Mouse (Mus musculus) CH12.LX (cell line): ENCODE measurements around the gene Hpse. TPM values are rescaled to one million over a fixed set of nuclear protein-coding genes. Genes with fewer than 3 reads are reported as not detected.

Experiments used
- DNase-seq: peaks from one replicate; pipeline ENCODE4 v3.0.0-alpha.2; 2013; ENCODE audit errors: extremely low read depth
- H3K27ac ChIP-seq: 2 replicates; pipeline ENCODE4 v1.5.1; 2012; ENCODE audit warnings: low read depth, mild to moderate bottlenecking, control low read depth, moderate library complexity; ENCODE audit not compliant: insufficient read depth
- H3K27me3 ChIP-seq: replicated peaks from 2 replicates; pipeline ENCODE3; 2012; ENCODE audit warnings: inconsistent platforms
- H3K36me3 ChIP-seq, 2 experiments: replicated peaks in 1 of 2; 2 replicates each; pipeline versions ENCODE3 to v1.6.1; 2012; ENCODE audit warnings: inconsistent platforms in 1 of 2, low read length in 1 of 2, mild to moderate bottlenecking in 1 of 2, mixed read lengths in 1 of 2, moderate library complexity in 1 of 2; ENCODE audit not compliant: control insufficient read depth in 1 of 2, insufficient read depth in 1 of 2
- H3K4me1 ChIP-seq, 2 experiments: 2 replicates each; pipeline ENCODE4 v1.6.1; 2012; ENCODE audit warnings: inconsistent platforms in 1 of 2, moderate library complexity in 1 of 2; ENCODE audit not compliant: insufficient read depth in 2 of 2, control insufficient read depth in 1 of 2
- H3K4me2 ChIP-seq: 2 replicates; pipeline ENCODE4 v1.6.1; 2012; ENCODE audit warnings: low read depth, mild to moderate bottlenecking, control low read depth; ENCODE audit not compliant: poor library complexity, insufficient read depth, severe bottlenecking
- H3K4me3 ChIP-seq, 3 experiments: fragments of 150-350 bp in 1 of 3; sonication (generic) in 1 of 3; replicated peaks in 1 of 3; 2 replicates each; pipeline versions ENCODE3 to v1.5.1; 2011 to 2012; ENCODE audit warnings: low read depth in 2 of 3, low read length in 2 of 3, mild to moderate bottlenecking in 2 of 3, moderate library complexity in 2 of 3, control low read depth in 1 of 3, improper control_type of control experiment in 1 of 3, inconsistent platforms in 1 of 3, mixed read lengths in 1 of 3; ENCODE audit not compliant: poor library complexity in 1 of 3
- H3K79me2 ChIP-seq: replicated peaks from 2 replicates; pipeline ENCODE4 v1.6.1; 2012; ENCODE audit warnings: mild to moderate bottlenecking, moderate library complexity; ENCODE audit not compliant: control insufficient read depth, poor library complexity, insufficient read depth, severe bottlenecking; ENCODE audit errors: extremely low read depth
- H3K9ac ChIP-seq: 2 replicates; pipeline ENCODE4 v1.6.1; 2012; ENCODE audit warnings: low read depth, mild to moderate bottlenecking, control low read depth, moderate library complexity; ENCODE audit not compliant: insufficient read depth
- H3K9me3 ChIP-seq: replicated peaks from 2 replicates; pipeline ENCODE3; 2012; ENCODE audit warnings: low read length, inconsistent platforms, mixed read lengths
- CHD1 ChIP-seq: IDR thresholded peaks from 2 replicates; pipeline ENCODE4 v1.6.1; 2012; ENCODE audit warnings: low read depth, low read length, improper control_type of control experiment, inconsistent platforms
- CHD2 ChIP-seq: IDR thresholded peaks from 2 replicates; pipeline ENCODE4 v1.6.1; 2011; ENCODE audit warnings: low read length, improper control_type of control experiment
- CTCF ChIP-seq, 2 experiments: IDR thresholded peaks in 1 of 2; conservative IDR thresholded peaks in 1 of 2; 2 replicates each; pipeline ENCODE4 v1.5.1; 2011 to 2012; ENCODE audit warnings: low read depth in 2 of 2, low read length in 2 of 2, improper control_type of control experiment in 1 of 2, inconsistent platforms in 1 of 2, mild to moderate bottlenecking in 1 of 2, moderate library complexity in 1 of 2
- E2F4 ChIP-seq: IDR thresholded peaks from 2 replicates; pipeline ENCODE4 v1.6.1; 2011; ENCODE audit warnings: low read depth, low read length, improper control_type of control experiment; ENCODE audit not compliant: insufficient replicate concordance
- ELF1 ChIP-seq: IDR thresholded peaks from 2 replicates; pipeline ENCODE4 v1.6.1; 2014; ENCODE audit warnings: low read depth, mild to moderate bottlenecking, inconsistent platforms, low read length, improper control_type of control experiment
- EP300 ChIP-seq: IDR thresholded peaks from 2 replicates; pipeline ENCODE4 v1.6.1; 2011; ENCODE audit warnings: low read length, improper control_type of control experiment
- ETS1 ChIP-seq: conservative IDR thresholded peaks from 2 replicates; pipeline ENCODE4 v1.6.1; 2012; ENCODE audit warnings: low read depth, mild to moderate bottlenecking, inconsistent platforms, low read length, improper control_type of control experiment, moderate library complexity
- GABPA ChIP-seq: IDR thresholded peaks from 2 replicates; pipeline ENCODE4 v1.6.1; 2012; ENCODE audit warnings: low read depth, low read length, improper control_type of control experiment, inconsistent platforms; ENCODE audit not compliant: insufficient replicate concordance
- HCFC1 ChIP-seq: IDR thresholded peaks from 2 replicates; pipeline ENCODE4 v1.6.1; 2012; ENCODE audit warnings: low read depth, mild to moderate bottlenecking, inconsistent platforms, low read length, improper control_type of control experiment
- IRF4 ChIP-seq: IDR thresholded peaks from 2 replicates; pipeline ENCODE4 v1.6.1; 2014; ENCODE audit warnings: low read depth, mild to moderate bottlenecking, inconsistent platforms, low read length, improper control_type of control experiment
- JUND ChIP-seq: conservative IDR thresholded peaks from 2 replicates; pipeline ENCODE4 v1.6.1; 2011; ENCODE audit warnings: low read depth, low read length, improper control_type of control experiment
- KAT2A ChIP-seq: IDR thresholded peaks from 2 replicates; pipeline ENCODE4 v1.6.1; 2012; ENCODE audit warnings: low read length, improper control_type of control experiment, inconsistent platforms; ENCODE audit not compliant: insufficient replicate concordance
- MAFK ChIP-seq: IDR thresholded peaks from 2 replicates; pipeline ENCODE4 v1.6.1; 2011; ENCODE audit warnings: low read length, improper control_type of control experiment; ENCODE audit not compliant: insufficient replicate concordance
- MAX ChIP-seq: IDR thresholded peaks from 2 replicates; pipeline ENCODE4 v1.6.1; 2011; ENCODE audit warnings: low read length, improper control_type of control experiment
- MAZ ChIP-seq: IDR thresholded peaks from 2 replicates; pipeline ENCODE4 v1.6.1; 2012; ENCODE audit warnings: low read depth, mild to moderate bottlenecking, inconsistent platforms, low read length, improper control_type of control experiment, moderate library complexity
- MEF2A ChIP-seq: IDR thresholded peaks from 2 replicates; pipeline ENCODE4 v1.6.1; 2014; ENCODE audit warnings: low read depth, mild to moderate bottlenecking, inconsistent platforms, low read length, improper control_type of control experiment, borderline replicate concordance
- MXI1 ChIP-seq: IDR thresholded peaks from 2 replicates; pipeline ENCODE4 v1.6.1; 2011; ENCODE audit warnings: mild to moderate bottlenecking, low read depth, low read length, improper control_type of control experiment
- MYC ChIP-seq: IDR thresholded peaks from 2 replicates; pipeline ENCODE4 v1.6.1; 2011; ENCODE audit warnings: low read depth, mild to moderate bottlenecking, improper control_type of control experiment, low read length
- NRF1 ChIP-seq: IDR thresholded peaks from 2 replicates; pipeline ENCODE4 v1.6.1; 2014; ENCODE audit warnings: low read depth, mild to moderate bottlenecking, inconsistent platforms, low read length, improper control_type of control experiment, moderate library complexity
- POLR2A ChIP-seq: IDR thresholded peaks from 2 replicates; pipeline ENCODE4 v1.6.1; 2011; ENCODE audit warnings: low read depth, mild to moderate bottlenecking, improper control_type of control experiment, low read length
- POLR2AphosphoS2 ChIP-seq: IDR thresholded peaks from 2 replicates; pipeline ENCODE4 v1.6.1; 2011; ENCODE audit warnings: low read depth, low read length, improper control_type of control experiment
- RAD21 ChIP-seq: IDR thresholded peaks from 2 replicates; pipeline ENCODE4 v1.6.1; 2011; ENCODE audit warnings: low read depth, mild to moderate bottlenecking, low read length, improper control_type of control experiment, moderate library complexity
- RCOR1 ChIP-seq: conservative IDR thresholded peaks from 2 replicates; pipeline ENCODE4 v1.6.1; 2012; ENCODE audit warnings: low read depth, mild to moderate bottlenecking, inconsistent platforms, low read length, improper control_type of control experiment
- SIN3A ChIP-seq: IDR thresholded peaks from 2 replicates; pipeline ENCODE4 v1.6.1; 2012; ENCODE audit warnings: low read length, improper control_type of control experiment, inconsistent platforms
- SMC3 ChIP-seq: IDR thresholded peaks from 2 replicates; pipeline ENCODE4 v1.6.1; 2011; ENCODE audit warnings: low read depth, low read length, improper control_type of control experiment
- TBP ChIP-seq: conservative IDR thresholded peaks from 2 replicates; pipeline ENCODE4 v1.6.1; 2011; ENCODE audit warnings: low read depth, low read length, improper control_type of control experiment
- TCF12 ChIP-seq: IDR thresholded peaks from 2 replicates; pipeline ENCODE4 v1.6.1; 2014; ENCODE audit warnings: low read depth, mild to moderate bottlenecking, inconsistent platforms, low read length, improper control_type of control experiment
- USF1 ChIP-seq: IDR thresholded peaks from 2 replicates; pipeline ENCODE4 v1.6.1; 2014; ENCODE audit warnings: low read depth, mild to moderate bottlenecking, inconsistent platforms, low read length, improper control_type of control experiment
- USF2 ChIP-seq: conservative IDR thresholded peaks from 2 replicates; pipeline ENCODE4 v1.6.1; 2011; ENCODE audit warnings: low read depth, low read length, improper control_type of control experiment
- ZC3H11A ChIP-seq: IDR thresholded peaks from 2 replicates; pipeline ENCODE4 v1.6.1; 2012; ENCODE audit warnings: low read depth, mild to moderate bottlenecking, inconsistent platforms, low read length, improper control_type of control experiment
- ZKSCAN1 ChIP-seq: IDR thresholded peaks from 2 replicates; pipeline ENCODE4 v1.6.1; 2012; ENCODE audit warnings: low read depth, inconsistent platforms, low read length, improper control_type of control experiment, borderline replicate concordance
- ZMIZ1 ChIP-seq: IDR thresholded peaks from 2 replicates; pipeline ENCODE4 v1.6.1; 2012; ENCODE audit warnings: low read depth, mild to moderate bottlenecking, inconsistent platforms, low read length, improper control_type of control experiment
- ZNF384 ChIP-seq: IDR thresholded peaks from 2 replicates; pipeline ENCODE4 v1.6.1; 2012; ENCODE audit warnings: low read depth, low read length, improper control_type of control experiment, inconsistent platforms
- dilution Hi-C: fragments of 300-500 bp; cut with MboI; formaldehyde crosslinking; loops from 2 replicates; pipeline ENCODE4 v1.14.3; 2020; ENCODE audit warnings: low sequenced_read_pairs; ENCODE audit not compliant: extremely low pct_unique_long_range_greater_than_20kb, extremely low pct_ligation_motif_present
- in situ Hi-C: fragments of 300-500 bp; cut with MboI; formaldehyde crosslinking; loops from 3 replicates; pipeline ENCODE4 v1.14.3; 2019; ENCODE audit warnings: low sequenced_read_pairs, low pct_ligation_motif_present, low pct_unique_long_range_greater_than_20kb, mixed read lengths
- polyA plus RNA-seq: library from polyadenylated mRNA; unstranded; fragments of >175 nt; gene quantifications from 2 replicates; pipeline ENCODE4 v1.2.1, GENCODE M21; 2012; ENCODE audit warnings: low read depth; ENCODE audit not compliant: insufficient read length
- total RNA-seq, 2 experiments: library from RNA; depleted of rRNA; stranded (reverse); fragments of 300-350 nt in 1 of 2; fragments of >200 nt in 1 of 2; gene quantifications; 2 replicates each; pipeline ENCODE4 v1.2.3; 2012 to 2014

Gene Hpse
- total and polyA plus RNA-seq, 3 experiments: 3.3 to 9.5 (median 3.8) TPM

DNA sequence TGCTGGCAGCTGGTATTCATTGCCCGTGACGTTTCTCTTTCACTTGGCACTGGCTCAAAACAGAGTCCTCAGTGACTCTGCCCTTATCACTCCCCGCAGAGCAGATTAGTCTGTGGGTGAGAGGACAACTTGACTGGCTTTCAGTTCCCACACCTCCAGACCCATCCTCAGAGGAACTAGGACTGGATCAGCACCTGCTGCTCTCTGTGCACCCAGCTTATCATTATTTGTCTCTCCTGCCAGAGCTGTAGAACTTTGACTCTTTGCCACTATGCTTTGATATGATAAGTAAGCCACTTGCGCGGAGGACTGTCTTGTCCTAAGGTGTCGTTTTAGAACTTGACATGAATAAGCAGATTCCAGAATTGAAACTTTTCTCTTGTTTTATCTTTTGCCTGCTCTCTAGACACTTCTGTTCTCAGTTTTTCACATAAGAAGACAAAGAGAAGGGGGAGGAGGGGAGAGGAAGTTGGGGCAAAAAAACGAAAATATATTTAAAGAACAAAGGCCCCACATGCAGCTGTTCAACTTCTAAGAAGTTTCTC, 75.5 kb downstream of the Hpse start:
- TF ChIP-seq MAFK (no peak), MEF2A (no peak), ZC3H11A (no peak), MYC (no peak), GABPA (no peak), ZMIZ1 (no peak), TBP (0 out of 2 replicates have a peak, but pooled peaks have one; percentile 24), ZNF384 (peak; percentile 52; the same call in 1 of the 2 replicates), RAD21 (no peak; the same call in none of the 2 replicates), USF2 (no peak), KAT2A (no peak), POLR2AphosphoS2 (no peak), MAZ (no peak), SIN3A (peak; percentile 57; the same call in 1 of the 2 replicates), CTCF (conservative IDR thresholded peaks at IDR 0.05 in 1 of 2, IDR thresholded peaks at IDR 0.05 in 1 of 2; ENCODE audit: low read depth in 2 of 2, low read length in 2 of 2) (no peak), SMC3 (no peak), TCF12 (no peak), ETS1 (no peak), CHD1 (peak; percentile 77; the same call in 1 of the 2 replicates), USF1 (no peak), CHD2 (peak; percentile 25; the same call in 1 of the 2 replicates), RCOR1 (no peak), MXI1 (no peak), HCFC1 (no peak), NRF1 (no peak), POLR2A (no peak; the same call in 1 of the 2 replicates), EP300 (no peak; the same call in 1 of the 2 replicates), ZKSCAN1 (no peak), E2F4 (no peak), IRF4 (no peak), JUND (no peak), ELF1 (no peak; the same call in 1 of the 2 replicates), MAX (no peak)
- Histone ChIP-seq H3K4me3 (no peak overlapping the region), H3K9me3 (peaks cover 5% of the 10 kb centered on the region), H3K27me3 (no peaks in the 10 kb centered on the region), H3K36me3 (no peaks in the 10 kb centered on the region), H3K79me2 (no peaks in the 10 kb centered on the region), H3K4me2 (peak overlapping the region; percentile 85), H3K27ac (peak overlapping the region; percentile 63), H3K4me1 (peaks cover 13 to 60% of the 10 kb centered on the region in 2 experiments), H3K9ac (peak overlapping the region; percentile 37; the same call in 1 of the 2 replicates)
- DNase-seq: peak; percentile 42
- dilution Hi-C loops (no loop called here), in situ Hi-C loops (no loop called here)
